Mouse (Mus musculus): ENCODE results near the gene Tmem229b. TPM values are rescaled to one million over a fixed set of nuclear protein-coding genes. Genes with fewer than 3 reads are reported as not detected.

Gene Tmem229b
- polyA plus RNA-seq, 1 experiment, result not detected

DNA sequence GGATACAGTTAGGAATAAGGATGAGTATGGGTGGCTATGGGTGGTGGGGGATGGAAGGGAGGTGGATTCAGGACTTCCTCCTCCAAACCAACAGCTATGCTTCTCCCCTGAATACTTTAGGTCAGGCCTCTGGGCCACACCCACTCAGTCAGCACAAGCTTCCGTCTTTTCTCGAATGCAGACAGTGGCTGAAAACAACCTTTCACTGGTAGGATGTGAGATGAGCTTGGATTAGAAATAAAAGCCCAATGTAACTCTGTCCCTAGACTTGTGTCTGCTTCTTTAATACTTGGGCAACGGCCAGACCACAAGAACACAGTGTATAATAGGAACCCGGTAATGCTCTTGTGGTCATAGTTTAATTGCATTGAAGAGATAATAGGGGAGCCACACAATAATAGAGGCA lies 10.6 kb upstream of the Tmem229b start:
- no peak for TF ChIP-seq POLR2A (IDR thresholded peaks at IDR 0.05; ENCODE audit: insufficient read depth, low read depth, low read length)
- no peak for TF ChIP-seq CTCF (IDR thresholded peaks at IDR 0.05; ENCODE audit: insufficient read depth, low read depth, low read length)
- no peaks in the 10 kb centered on the region for H3K4me1 ChIP-seq (ENCODE audit: control insufficient read depth, insufficient read depth, low read length)
- H3K27ac ChIP-seq (ENCODE audit: insufficient read depth, low read depth, low read length), result no peak overlapping the region
- WGBS, result 51% methylated on average over 4 of the region's 4 CpGs
- H3K4me3 ChIP-seq (ENCODE audit: insufficient read depth, low read depth, low read length), result no peak overlapping the region

DNA sequence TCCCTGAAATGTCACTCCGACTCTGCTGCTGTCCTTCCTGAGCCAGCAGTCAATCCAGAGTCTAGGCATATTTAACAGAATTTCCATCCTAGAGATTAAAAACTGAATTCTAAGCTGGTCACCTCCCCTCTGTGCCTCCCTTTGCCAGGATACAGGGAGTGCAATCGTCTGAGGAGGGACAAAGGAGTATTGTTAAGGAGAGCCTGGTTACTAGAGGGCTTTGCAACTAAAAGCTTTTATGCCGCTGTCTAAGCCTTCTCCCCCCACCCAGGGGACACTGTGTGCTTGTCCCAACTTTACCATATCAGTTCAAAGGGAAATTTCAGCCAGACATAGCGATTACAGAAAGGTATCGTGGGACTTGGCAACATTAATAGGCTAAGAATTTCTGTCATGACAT lies 8.7 kb upstream of the Tmem229b start:
- 65% methylated on average over 5 of the region's 5 CpGs for WGBS
- no peaks in the 10 kb centered on the region for H3K4me1 ChIP-seq (ENCODE audit: control insufficient read depth, insufficient read depth, low read length)
- H3K27ac ChIP-seq (ENCODE audit: insufficient read depth, low read depth, low read length), result no peak overlapping the region
- no peak overlapping the region for H3K4me3 ChIP-seq (ENCODE audit: insufficient read depth, low read depth, low read length)
- TF ChIP-seq CTCF (IDR thresholded peaks at IDR 0.05; ENCODE audit: insufficient read depth, low read depth, low read length) (no peak), POLR2A (IDR thresholded peaks at IDR 0.05; ENCODE audit: insufficient read depth, low read depth, low read length) (no peak)

DNA sequence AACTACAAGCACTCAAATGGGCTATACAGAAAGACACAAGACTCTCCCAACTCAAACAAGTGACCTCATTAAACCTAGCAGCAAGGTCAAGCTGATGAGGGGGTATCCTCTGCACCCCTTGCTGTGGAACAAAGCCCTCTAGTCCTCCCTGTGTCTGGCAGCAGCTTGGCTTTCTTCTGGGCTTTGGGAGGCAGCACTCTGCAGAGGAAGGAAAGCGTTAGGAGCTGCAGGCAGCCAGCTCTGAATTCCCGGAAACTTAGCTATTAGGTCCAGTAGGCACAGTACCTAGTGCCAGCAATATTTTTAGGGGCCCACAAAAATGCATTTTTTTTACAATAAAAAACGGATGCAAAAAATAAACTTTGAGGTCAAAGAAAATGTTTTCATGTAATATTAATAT lies 3.1 kb upstream of the Tmem229b start:
- WGBS, result 67% methylated on average over 3 of the region's 3 CpGs
- no peak overlapping the region for H3K4me3 ChIP-seq (ENCODE audit: insufficient read depth, low read depth, low read length)
- no peak overlapping the region for H3K27ac ChIP-seq (ENCODE audit: insufficient read depth, low read depth, low read length)
- TF ChIP-seq POLR2A (IDR thresholded peaks at IDR 0.05; ENCODE audit: insufficient read depth, low read depth, low read length) (no peak), CTCF (IDR thresholded peaks at IDR 0.05; ENCODE audit: insufficient read depth, low read depth, low read length) (no peak)
- peaks cover 6% of the 10 kb centered on the region; the same call in 1 of the 2 replicates for H3K4me1 ChIP-seq (ENCODE audit: control insufficient read depth, insufficient read depth, low read length)

DNA sequence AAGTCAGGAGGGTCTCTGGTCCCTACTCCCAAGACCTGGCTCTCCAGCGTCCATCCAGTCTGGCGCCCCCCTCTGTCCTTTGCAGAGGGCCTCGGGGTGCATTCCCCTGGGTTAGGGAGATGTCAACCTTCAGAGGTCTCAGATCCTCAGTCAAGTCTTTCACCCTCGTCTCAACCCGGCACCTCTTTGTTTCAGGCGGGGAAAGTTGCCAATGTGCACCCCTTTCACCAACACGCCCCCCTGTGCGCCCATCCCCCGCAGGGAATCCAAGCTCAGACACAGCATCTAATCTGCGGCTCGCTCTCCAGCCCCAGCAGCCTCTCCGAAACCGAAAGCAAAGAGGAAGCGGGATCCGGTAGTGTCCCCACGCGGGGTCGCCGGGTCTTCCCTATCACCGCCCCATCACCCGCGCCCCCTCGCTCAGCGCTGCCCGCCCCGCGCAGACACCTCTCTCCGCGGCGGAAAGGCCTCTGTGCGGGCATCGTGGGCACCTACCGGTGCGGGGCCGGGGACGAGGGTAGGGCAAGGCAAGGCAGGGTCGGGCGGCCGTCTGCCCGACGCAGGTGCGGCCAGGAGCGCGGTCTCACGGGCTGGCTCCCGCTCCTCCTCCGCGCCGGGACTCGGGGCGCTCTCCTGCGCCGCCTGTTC lies 825 bp downstream of the Tmem229b start:
- Histone ChIP-seq H3K27ac (ENCODE audit: insufficient read depth, low read depth, low read length) (no peak overlapping the region), H3K4me1 (ENCODE audit: control insufficient read depth, insufficient read depth, low read length) (peaks cover 12% of the 10 kb centered on the region; the same call in 1 of the 2 replicates), H3K4me3 (ENCODE audit: insufficient read depth, low read depth, low read length) (peak overlapping the region; percentile 94)
- under 1% methylated on average over 52 of the region's 53 CpGs for WGBS
- TF ChIP-seq CTCF (IDR thresholded peaks at IDR 0.05; ENCODE audit: insufficient read depth, low read depth, low read length), result peak; percentile 48; the same call in 1 of the 2 replicates
- no peak for TF ChIP-seq POLR2A (IDR thresholded peaks at IDR 0.05; ENCODE audit: insufficient read depth, low read depth, low read length)

DNA sequence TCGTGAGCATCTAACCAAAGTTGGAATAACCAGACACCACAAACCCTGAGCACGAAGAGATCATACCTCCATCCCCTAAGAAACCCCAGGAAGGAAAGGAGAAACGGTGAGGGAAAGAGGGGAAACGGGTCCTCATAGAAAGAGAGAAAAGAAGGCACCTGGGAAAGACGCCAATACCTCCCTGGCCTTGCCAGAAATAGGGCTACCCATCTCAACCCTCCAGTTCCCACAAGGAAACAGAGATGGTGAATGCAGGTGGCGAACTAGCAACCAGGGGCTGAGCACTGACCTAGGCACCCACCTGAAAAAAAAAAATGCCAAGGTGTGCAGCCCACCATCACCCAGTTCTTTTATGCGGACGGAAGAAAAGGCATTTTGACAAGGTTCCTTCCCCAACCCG lies 1.4 kb downstream of the Tmem229b start:
- peak overlapping the region; percentile 94 for H3K4me3 ChIP-seq (ENCODE audit: insufficient read depth, low read depth, low read length)
- WGBS, result 32% methylated on average over 9 of the region's 9 CpGs
- H3K27ac ChIP-seq (ENCODE audit: insufficient read depth, low read depth, low read length), result no peak overlapping the region
- TF ChIP-seq CTCF (IDR thresholded peaks at IDR 0.05; ENCODE audit: insufficient read depth, low read depth, low read length) (no peak), POLR2A (IDR thresholded peaks at IDR 0.05; ENCODE audit: insufficient read depth, low read depth, low read length) (no peak)
- H3K4me1 ChIP-seq (ENCODE audit: control insufficient read depth, insufficient read depth, low read length), result peaks cover 12% of the 10 kb centered on the region; the same call in 1 of the 2 replicates

DNA sequence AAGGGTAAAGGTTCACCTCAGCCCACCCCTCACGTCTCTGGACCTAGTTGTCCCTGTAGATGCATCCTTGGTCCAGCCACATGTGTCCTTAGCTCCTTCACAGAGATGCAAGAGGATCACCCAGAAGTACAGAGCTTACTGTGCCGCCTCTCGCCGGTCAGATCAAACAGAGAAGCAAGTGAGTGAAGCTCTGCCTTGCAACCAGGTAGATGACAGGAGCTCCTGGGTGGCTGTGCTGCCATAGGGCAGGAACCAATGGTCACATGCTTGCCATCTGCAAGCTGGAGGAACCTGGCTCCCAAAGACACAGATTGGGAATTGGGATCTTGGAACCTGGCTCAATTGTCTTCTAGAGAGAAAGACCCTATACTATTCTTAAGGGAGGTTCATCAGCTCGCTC lies 2.0 kb downstream of the Tmem229b start:
- Histone ChIP-seq H3K27ac (ENCODE audit: insufficient read depth, low read depth, low read length) (no peak overlapping the region), H3K4me1 (ENCODE audit: control insufficient read depth, insufficient read depth, low read length) (peaks cover 12% of the 10 kb centered on the region; the same call in 1 of the 2 replicates), H3K4me3 (ENCODE audit: insufficient read depth, low read depth, low read length) (no peak overlapping the region)
- WGBS, result 93% methylated on average over 5 of the region's 5 CpGs
- TF ChIP-seq POLR2A (IDR thresholded peaks at IDR 0.05; ENCODE audit: insufficient read depth, low read depth, low read length) (no peak), CTCF (IDR thresholded peaks at IDR 0.05; ENCODE audit: insufficient read depth, low read depth, low read length) (no peak)

DNA sequence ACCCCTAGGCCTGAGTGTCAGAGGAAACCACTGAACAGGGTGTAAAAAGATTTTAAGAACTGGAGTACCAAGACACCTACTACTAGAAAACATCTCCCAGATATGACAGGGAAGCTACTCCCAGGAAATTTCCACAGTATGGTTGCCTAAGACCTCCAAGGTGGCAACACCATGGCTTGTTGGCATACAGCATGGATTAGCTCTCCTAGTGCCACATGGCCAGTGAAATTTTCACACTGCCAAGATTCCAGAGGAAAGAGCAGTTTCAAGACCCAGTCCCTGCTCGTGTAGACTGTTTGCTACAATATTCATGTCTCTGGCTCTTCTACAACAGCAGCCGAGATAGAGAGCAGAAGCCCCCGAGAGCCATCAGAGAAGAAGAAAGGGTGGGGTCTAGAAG lies 4.4 kb downstream of the Tmem229b start:
- WGBS, result 90% methylated on average over 3 of the region's 3 CpGs
- Histone ChIP-seq H3K4me3 (ENCODE audit: insufficient read depth, low read depth, low read length) (no peak overlapping the region), H3K27ac (ENCODE audit: insufficient read depth, low read depth, low read length) (no peak overlapping the region), H3K4me1 (ENCODE audit: control insufficient read depth, insufficient read depth, low read length) (peaks cover 12% of the 10 kb centered on the region; the same call in 1 of the 2 replicates)
- no peak for TF ChIP-seq POLR2A (IDR thresholded peaks at IDR 0.05; ENCODE audit: insufficient read depth, low read depth, low read length)
- TF ChIP-seq CTCF (IDR thresholded peaks at IDR 0.05; ENCODE audit: insufficient read depth, low read depth, low read length), result no peak

DNA sequence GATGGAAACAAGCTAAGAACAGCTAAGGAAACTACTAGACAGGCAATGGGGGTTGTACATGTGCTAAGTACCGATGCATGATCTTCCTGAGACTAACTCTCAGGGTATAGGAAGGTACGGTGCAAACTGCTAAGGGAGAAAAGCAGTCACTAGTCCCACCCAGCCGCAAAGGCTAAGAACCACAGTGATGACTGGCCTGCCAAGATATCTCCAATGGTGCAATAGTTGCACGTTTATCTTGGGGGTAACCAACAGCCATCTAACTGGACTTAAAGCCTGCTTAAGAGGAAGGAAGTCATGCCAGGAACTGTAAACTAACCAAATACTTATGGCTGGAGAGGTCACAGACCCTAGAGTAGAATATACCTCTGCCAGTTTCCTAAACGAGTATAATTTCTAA lies 5.0 kb downstream of the Tmem229b start:
- WGBS, result 93% methylated on average over 5 of the region's 5 CpGs
- peaks cover 12% of the 10 kb centered on the region; the same call in 1 of the 2 replicates for H3K4me1 ChIP-seq (ENCODE audit: control insufficient read depth, insufficient read depth, low read length)
- no peak overlapping the region for H3K4me3 ChIP-seq (ENCODE audit: insufficient read depth, low read depth, low read length)
- no peak overlapping the region for H3K27ac ChIP-seq (ENCODE audit: insufficient read depth, low read depth, low read length)
- no peak for TF ChIP-seq CTCF (IDR thresholded peaks at IDR 0.05; ENCODE audit: insufficient read depth, low read depth, low read length)
- TF ChIP-seq POLR2A (IDR thresholded peaks at IDR 0.05; ENCODE audit: insufficient read depth, low read depth, low read length), result no peak

DNA sequence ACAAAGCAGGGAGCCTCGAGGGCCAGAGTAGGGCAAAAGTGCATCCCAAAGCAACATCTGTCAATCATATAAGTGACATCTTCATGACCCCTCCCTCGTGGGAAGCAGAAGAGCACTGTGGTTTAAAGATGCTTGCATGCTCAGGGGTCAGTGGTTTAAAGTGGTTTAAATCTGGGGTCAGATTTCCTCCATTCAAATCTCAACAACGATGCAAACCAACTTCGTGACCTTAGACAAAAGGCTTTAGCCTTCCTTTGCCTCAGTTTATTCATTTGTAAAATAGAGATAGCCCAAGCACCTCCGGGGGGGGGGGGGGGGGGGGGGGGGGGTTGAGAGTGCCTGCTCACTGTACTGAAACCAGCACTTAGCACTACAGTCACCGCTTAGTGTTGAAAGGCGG lies 10.7 kb downstream of the Tmem229b start:
- TF ChIP-seq POLR2A (IDR thresholded peaks at IDR 0.05; ENCODE audit: insufficient read depth, low read depth, low read length), result no peak
- TF ChIP-seq CTCF (IDR thresholded peaks at IDR 0.05; ENCODE audit: insufficient read depth, low read depth, low read length), result no peak
- Histone ChIP-seq H3K4me3 (ENCODE audit: insufficient read depth, low read depth, low read length) (no peak overlapping the region), H3K27ac (ENCODE audit: insufficient read depth, low read depth, low read length) (no peak overlapping the region), H3K4me1 (ENCODE audit: control insufficient read depth, insufficient read depth, low read length) (no peaks in the 10 kb centered on the region)
- 53% methylated on average over 7 of the region's 7 CpGs for WGBS
